Mouse (Mus musculus) erythroblast, adult 5-6 weeks (primary cell): ENCODE data around the gene Scnn1a. TPM values are rescaled to one million over a fixed set of nuclear protein-coding genes. Genes with fewer than 3 reads are reported as not detected.

Experiments
- ATAC-seq: replicated peaks from 2 replicates; pipeline ENCODE4 v1.8.0; 2016; ENCODE audit warnings: moderate number of reproducible peaks, mild to moderate bottlenecking, moderate TSS enrichment, inconsistent platforms; ENCODE audit not compliant: poor library complexity, low FRiP score, severe bottlenecking
- total RNA-seq, 2 experiments: library from RNA; stranded (forward) in 1 of 2; stranded (reverse) in 1 of 2; fragments of 150-400 nt in 1 of 2; fragments of 200-764, 138-1000 nt in 1 of 2; gene quantifications; 2 replicates each; pipeline versions ENCODE4 v1.2.3 to v1.2.4; 2015 to 2017; ENCODE audit warnings: low replicate concordance in 2 of 2

The Scnn1a gene
- total RNA-seq, 2 experiments from 2014 or later: 7.9 TPM; not detected in 1

- ATAC-seq: no peak
Observed at GRCm38 (mm10) chr6:125355197-125355741, 34.8 kb downstream of the Scnn1a start.

DNA sequence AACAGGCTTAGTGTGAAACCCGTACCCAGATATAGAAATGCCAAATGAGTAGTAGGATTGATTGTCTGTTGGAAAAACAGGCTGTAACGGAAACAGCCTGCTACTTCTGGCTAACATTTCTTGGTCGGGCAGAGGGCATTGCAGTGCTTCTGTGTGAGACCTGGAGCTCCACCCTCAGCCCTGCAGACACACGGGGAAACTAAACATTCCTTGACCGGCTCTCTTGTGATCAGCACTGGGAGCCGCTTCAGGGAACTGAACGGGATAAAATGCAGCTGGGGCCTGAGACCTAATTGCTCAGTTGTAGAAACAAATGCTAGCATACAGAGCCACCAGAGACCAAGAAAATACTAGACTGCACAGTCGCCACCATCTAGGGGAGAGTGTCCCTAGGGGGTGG lies 35.8 kb downstream of the Scnn1a start:
- no peak for ATAC-seq

DNA sequence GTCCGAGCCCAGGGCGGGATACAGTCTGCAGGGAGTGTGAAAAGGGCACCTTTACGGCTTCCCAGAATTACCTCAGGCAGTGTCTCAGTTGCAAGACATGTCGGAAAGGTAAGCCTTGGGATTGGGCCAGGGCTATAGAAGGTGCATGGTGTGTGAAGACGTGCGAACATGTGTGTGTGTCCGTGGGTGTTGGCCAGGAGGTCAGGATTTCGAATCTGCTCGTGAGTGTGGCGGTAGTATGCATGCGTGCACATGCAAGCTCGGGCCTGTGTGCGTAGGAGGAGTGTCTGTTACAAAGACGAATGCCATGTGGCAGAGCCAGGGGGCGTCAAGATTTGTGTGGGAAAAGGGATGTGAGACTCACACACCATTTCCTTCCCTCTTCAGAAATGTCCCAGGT lies 36.9 kb downstream of the Scnn1a start:
- no peak for ATAC-seq

GRCm38 (mm10) chr6:125359999-125360398 lies 39.5 kb downstream of the Scnn1a start:
- ATAC-seq: no peak

- no peak for ATAC-seq
Observed at GRCm38 (mm10) chr6:125360846-125361245, 40.4 kb downstream of the Scnn1a start.

- no peak for ATAC-seq
Observed at GRCm38 (mm10) chr6:125361467-125362291, 41.2 kb downstream of the Scnn1a start.

DNA sequence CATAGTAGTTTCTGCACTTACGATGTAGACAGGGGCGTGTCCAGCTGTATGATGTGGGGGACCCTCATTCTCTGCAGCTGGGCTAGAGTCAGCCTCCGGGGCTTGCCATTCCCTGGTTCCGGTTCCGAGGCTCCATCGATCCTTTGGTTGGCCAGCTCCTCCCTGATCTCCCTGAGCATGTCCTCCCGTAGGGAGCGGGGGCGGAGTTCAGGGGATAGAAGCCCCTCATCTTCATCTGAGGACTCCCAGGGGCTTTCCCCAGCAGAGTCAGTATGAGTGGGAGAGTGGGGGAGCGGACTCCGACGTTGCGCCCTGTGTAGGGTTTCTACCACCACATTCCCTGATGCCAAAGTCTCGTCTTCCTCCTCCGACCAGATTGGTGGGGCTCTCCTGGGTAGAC lies 42.6 kb downstream of the Scnn1a start:
- no peak for ATAC-seq

GRCm38 (mm10) chr6:125363451-125364242 lies 43.2 kb downstream of the Scnn1a start:
- ATAC-seq: no peak

GRCm38 (mm10) chr6:125364448-125364847 lies 44.0 kb downstream of the Scnn1a start:
- no peak for ATAC-seq

- ATAC-seq: no peak
Observed at GRCm38 (mm10) chr6:125365522-125365921, 45.1 kb downstream of the Scnn1a start.

DNA sequence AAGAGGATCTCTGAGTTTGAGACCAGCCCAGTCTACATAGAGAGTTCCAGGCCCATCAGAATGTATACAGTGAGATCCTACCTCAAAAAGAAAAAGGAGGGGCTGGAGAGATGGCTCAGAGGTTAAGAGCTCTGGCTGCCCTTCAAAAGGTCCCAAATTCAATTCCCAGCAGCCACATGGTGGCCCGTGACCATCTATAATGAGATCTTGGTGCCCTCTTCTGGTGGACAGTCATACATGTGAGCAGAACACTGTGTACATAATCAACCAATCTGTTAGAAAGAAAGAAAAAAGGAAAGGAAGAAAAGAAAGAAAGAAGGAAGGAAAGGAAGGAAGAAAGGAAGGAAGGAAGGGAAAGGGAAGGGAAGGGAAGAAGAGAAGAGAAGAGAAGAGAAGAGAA lies 45.7 kb downstream of the Scnn1a start:
- no peak for ATAC-seq

GRCm38 (mm10) chr6:125367758-125368371 lies 47.4 kb downstream of the Scnn1a start:
- ATAC-seq: no peak

DNA sequence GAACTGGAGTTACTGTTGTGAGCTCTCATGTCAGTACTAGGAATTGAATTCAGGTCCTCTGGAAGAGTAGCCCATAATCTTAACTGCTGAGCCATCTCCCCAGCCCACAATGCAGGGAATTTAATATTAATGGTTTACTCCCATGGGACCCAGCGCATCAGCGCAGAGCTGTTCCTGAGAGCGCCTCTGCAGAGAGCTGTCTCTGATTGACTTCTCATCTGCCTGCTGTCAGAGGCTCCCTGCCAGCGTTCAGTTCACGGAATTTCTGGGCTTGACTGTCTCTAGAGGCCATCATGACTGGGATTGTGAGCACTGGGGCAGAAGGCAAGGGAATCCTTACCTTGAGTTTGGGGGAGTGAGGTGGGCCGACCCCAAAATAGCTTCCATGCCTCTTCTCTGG lies 56.6 kb downstream of the Scnn1a start:
- no peak for ATAC-seq

DNA sequence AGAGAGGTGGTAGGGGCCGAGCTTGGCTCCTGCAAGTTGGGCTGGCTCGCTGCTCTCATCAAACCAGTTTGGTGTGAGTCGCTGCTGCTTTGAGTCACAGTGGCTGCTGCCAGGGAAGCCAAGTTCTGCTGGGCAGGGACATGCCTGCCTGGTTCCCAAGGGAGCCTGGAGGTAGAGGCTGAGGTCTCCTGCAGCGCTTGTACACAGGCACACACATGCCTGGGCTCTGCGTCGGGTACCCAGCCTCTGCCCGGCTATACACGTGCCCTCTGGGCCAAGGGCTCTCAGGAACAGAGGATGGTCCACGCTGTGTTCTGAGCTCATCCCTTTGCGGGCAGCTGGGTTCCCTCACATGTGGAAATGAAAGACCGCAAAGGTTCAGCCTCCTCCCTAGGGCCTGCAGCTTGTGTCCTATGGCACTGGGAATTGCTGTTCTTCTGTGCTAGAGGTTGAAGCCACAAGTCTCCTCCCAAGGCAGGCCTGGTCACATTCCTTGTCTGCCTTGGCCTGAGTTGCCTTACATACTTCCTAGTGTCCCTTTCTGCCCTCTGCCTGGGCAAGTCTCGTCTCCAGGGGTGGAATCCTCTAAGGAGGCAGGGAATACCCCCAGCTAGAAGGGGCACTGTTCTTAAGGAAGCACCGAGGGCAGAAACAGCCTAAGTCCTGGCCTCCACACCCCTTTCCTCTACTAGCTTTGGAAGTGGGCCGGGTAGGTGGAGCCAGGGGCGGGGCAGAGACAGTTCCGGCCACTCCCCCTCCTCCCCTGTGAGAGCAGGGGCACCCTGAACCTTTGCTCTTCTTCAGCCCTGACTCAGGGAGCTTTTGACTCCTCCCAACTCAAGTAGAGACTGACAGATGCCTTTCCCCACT lies 57.4 kb downstream of the Scnn1a start:
- ATAC-seq: no peak

GRCm38 (mm10) chr6:125378621-125379020 lies 58.2 kb downstream of the Scnn1a start:
- ATAC-seq: no peak

DNA sequence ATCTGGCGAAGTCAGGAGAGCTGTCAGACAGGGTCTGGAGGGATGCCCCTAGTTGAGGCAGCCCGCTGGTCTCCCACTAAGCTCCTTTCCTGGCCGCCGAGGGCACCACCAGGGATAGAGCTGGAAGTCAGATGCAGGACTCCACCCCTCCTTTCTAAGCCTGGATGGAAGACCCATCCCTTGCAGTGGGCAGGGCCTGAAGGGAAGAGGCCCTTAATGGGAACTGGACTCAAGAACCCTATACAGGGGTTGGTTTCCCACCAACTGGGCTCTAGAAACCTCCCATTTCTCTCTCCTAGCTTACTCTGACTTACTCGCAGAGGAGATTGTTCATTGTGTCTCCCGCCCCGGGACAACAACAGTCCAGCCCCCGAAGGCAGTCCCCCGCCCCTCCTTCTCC lies 59.3 kb downstream of the Scnn1a start:
- no peak for ATAC-seq

GRCm38 (mm10) chr6:125380372-125381360 lies 60.2 kb downstream of the Scnn1a start, which contains the start of gene Plekhg6:
Gene Plekhg6, minus strand, starts transcription at chr6:125380793.
- ATAC-seq: no peak

DNA sequence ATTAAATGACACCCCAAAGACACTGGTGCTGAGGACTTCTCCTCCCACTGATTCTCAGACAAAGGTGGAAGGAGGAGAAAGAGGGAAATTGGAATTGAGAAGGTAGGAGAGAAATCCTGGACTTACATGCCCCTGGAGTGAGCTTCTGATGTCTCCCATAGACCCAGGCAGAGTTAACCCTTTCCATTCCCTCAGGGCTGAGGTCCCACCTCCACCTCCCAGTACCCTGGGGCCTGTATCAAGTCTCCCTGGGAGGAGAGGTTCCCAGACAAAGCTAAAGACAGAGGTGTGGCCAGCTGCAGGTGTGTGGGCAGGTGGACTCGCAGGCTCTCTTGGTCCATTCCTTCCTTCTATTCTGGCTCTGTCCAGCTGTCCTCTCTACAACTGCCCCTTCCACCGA lies 61.6 kb downstream of the Scnn1a start:
- ATAC-seq: no peak
